Mouse (Mus musculus) cerebellum, postnatal 25 days (tissue): ENCODE data around the gene Sept4.

Experiments used
- DNase-seq, 2 experiments: peaks; one replicate each; pipeline ENCODE4 v3.0.0; 2021; ENCODE audit warnings: mixed read lengths in 2 of 2

The Sept4 gene

DNA sequence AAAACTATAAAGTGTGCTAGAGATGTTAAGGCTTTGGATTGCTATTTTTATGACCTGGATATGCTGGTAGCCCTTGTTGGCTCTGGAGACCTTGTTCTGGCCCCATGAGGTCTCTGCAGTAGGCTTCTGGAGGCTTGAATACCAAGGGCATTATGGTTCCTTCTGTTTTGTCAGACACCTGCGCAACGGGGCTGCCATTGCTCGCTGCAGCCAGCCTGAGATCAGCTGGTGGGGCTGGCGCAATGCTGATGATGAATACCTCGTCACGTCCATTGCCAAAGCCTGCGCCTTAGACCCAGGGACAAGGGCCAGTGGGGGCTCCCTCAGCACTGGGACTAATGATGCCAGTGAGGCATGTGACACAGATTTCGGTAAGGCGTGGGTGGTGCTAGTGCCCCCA lies 33.5 kb downstream of the Sept4 start:
- DNase-seq = no peak

DNA sequence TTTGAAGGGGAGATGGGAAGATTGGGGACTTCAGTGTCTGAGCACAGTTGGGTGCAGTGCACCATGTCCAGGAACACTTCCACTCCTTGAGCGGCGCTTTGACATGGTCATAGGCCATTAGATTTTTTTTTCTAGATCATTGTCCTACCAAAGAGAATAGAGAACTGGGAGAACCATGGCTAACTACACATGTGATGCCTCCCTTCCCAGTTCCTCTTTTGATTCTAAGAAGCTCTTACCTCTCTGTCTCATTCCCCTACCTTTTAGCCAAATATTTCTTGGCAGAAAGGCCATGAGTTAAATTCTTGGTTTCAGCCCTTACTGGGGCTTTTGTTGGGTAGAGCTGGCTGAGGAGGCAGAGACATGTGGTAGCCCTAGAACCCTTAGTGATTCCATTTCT lies 34.9 kb downstream of the Sept4 start:
- no peak for DNase-seq

- peak in 1 of 2 experiments; percentile 59 for DNase-seq
Measured at GRCm38 (mm10) chr11:87609264-87609663, 40.6 kb downstream of the Sept4 start.

DNA sequence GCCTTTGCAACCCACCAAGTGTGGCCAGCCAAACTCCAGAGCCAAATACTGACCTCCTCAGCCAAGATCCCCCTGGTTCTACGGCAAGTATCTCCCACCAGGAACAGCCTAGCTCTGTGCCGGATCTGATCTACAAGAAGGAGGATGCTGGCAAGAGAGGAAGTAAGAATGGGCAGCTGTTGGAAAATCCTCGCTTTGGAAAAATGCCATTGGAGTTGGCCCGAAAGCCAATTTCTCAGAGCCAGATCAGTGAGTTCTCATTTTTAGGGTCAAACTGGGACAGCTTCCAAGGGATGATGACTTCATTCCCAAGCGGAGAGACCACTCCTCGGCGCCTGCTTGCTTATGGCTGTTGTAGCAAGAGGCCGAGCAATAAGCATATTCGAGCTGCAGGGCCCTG lies 42.8 kb downstream of the Sept4 start:
- DNase-seq = no peak

GRCm38 (mm10) chr11:87613972-87614371 lies 45.3 kb downstream of the Sept4 start:
- DNase-seq = no peak

DNA sequence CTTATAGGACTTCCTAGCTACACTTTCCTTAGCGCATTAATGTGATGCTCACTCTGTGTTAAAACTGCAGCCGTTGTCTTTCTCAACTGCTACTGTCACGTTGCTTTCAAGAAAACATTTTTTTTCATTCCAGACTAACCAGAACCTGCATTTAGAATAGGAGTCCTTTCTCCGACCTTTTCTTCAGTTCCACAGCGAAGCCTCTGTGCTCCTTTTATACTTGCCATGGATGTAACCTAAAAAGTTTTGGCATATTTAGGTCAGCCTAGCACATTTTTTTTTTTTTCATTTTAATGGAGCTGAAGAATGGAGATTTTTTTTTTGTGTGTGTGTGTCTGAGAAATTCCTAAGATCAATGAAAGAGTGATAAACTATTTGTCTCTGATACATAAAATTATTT lies 46.8 kb downstream of the Sept4 start:
- no peak for DNase-seq

GRCm38 (mm10) chr11:87615952-87616351 lies 47.2 kb downstream of the Sept4 start:
- DNase-seq = no peak

- DNase-seq = peak in 1 of 2 experiments; percentile 26
Measured at GRCm38 (mm10) chr11:87616790-87617474, 48.2 kb downstream of the Sept4 start, which contains the start of gene Hsf5. Gene Hsf5, plus strand, starts transcription at chr11:87617164.

DNA sequence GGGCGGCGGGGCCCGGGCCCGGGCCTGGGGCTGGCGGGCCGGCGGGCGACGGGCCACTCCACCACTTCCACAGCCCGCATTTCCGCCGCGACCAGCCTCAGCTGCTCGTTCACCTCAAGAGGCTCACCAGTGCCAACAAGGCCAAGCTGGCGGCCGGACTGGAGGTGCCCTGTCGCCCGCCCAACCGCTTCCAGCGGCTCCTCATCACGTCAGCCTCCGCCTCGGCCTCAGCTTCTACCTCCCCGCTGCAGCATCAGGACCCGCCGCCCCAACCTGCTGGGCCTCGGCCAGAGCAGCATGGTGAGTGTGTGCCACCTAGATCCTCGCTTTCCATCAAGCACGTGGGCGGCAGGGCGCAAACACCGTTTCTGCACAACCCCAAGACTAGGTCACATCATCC lies 48.9 kb downstream of the Sept4 start:
- no peak for DNase-seq

- no peak for DNase-seq
Measured at GRCm38 (mm10) chr11:87623160-87623559, 54.5 kb downstream of the Sept4 start.

DNA sequence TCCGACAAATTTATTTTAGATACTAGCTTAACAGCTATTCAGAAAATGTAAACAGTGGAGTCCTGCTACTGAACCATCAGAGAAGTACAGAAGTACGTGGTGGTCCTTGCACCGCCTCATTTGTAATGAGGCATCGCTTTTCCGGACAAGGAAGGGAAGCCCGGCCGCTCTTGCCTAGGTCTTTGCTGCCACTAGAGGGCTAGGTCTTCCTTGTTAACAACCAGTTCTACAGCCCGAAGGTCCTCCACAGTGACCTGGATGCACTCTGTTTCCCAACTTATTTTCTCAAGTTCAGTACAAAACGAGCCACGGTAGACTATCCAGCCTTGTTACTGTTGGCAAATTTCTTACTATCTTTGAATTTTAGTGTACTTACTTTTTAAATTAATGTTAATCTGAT lies 61.2 kb downstream of the Sept4 start:
- peak in 1 of 2 experiments; percentile 66 for DNase-seq

DNA sequence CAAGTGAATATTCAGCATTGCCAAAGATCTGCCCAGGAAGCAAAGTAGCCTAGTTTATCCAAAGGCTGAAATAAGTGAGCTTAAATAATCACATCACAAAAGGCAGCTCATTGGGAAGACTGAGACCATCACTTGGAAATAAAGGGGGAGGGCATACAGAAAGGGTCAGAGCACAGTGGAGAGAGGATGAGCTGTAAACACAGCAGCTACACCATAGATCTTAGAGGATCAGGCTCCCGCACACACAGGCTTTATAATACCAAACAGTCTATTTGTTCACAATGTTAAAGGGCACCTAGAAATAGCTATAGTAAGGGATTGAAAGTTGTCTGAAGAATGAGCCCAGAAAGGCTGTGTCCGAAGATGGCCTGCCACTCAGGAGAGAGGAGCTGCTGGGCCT lies 70.1 kb downstream of the Sept4 start:
- no peak for DNase-seq

GRCm38 (mm10) chr11:87639206-87639605 lies 70.5 kb downstream of the Sept4 start:
- peak; percentile 78 to 80 for DNase-seq
